Mouse (Mus musculus) kidney, embryonic 14.5 days (tissue): ENCODE measurements around the gene Prr5l. TPM values are rescaled to one million over a fixed set of nuclear protein-coding genes. Genes with fewer than 3 reads are reported as not detected.

Experiments used
- ATAC-seq: fragments of 200-750 bp; cut with Nextera tagmentation; 2 replicates; pipeline ENCODE4 v1.8.0; 2017; ENCODE audit warnings: moderate number of reproducible peaks, mild to moderate bottlenecking, moderate TSS enrichment, moderate library complexity; ENCODE audit not compliant: low FRiP score, low TSS enrichment
- H3K27ac ChIP-seq: fragments of 300-500 bp; sonication (generic); 2 replicates; pipeline ENCODE4 v1.5.1; 2014; ENCODE audit warnings: low read depth, mild to moderate bottlenecking, low read length, moderate library complexity, mixed read lengths
- H3K27me3 ChIP-seq: fragments of 300-500 bp; sonication (generic); 2 replicates; pipeline ENCODE4 v1.6.1; 2014; ENCODE audit warnings: mild to moderate bottlenecking, low read length; ENCODE audit not compliant: control insufficient read depth, insufficient read depth
- H3K36me3 ChIP-seq: fragments of 300-500 bp; sonication (generic); 2 replicates; pipeline ENCODE4 v1.6.1; 2014; ENCODE audit warnings: low read length, mixed read lengths; ENCODE audit not compliant: control insufficient read depth, insufficient read depth
- H3K4me1 ChIP-seq: fragments of 300-500 bp; sonication (generic); 2 replicates; pipeline ENCODE4 v1.6.1; 2014; ENCODE audit warnings: low read length, mixed read lengths; ENCODE audit not compliant: control insufficient read depth, insufficient read depth
- H3K4me2 ChIP-seq: fragments of 300-500 bp; sonication (generic); replicated peaks from 2 replicates; pipeline ENCODE4 v1.6.1; 2014; ENCODE audit warnings: low read depth, mild to moderate bottlenecking, low read length
- H3K4me3 ChIP-seq: fragments of 300-500 bp; sonication (generic); 2 replicates; pipeline ENCODE4 v1.5.1; 2014; ENCODE audit warnings: mild to moderate bottlenecking, low read length
- H3K9ac ChIP-seq: fragments of 300-500 bp; sonication (generic); 2 replicates; pipeline ENCODE4 v1.6.1; 2014; ENCODE audit warnings: low read depth, mild to moderate bottlenecking, low read length, moderate library complexity
- H3K9me3 ChIP-seq: fragments of 300-500 bp; sonication (generic); 2 replicates; pipeline ENCODE4 v1.6.1; 2016; ENCODE audit warnings: low read length; ENCODE audit not compliant: control insufficient read depth
- WGBS: fragments of 180-500 bp; shearing (Covaris S2); extraction: QIAGEN DNeasy Blood & Tissue Kit; methylation state at CpG from one replicate; pipeline ENCODE4 v1.1.7; 2014; 5-methylcytosine and 5-hydroxymethylcytosine counted together
- polyA plus RNA-seq: library from polyadenylated mRNA; unstranded; fragments of >200 nt; fragmentation: Nextera tagmentation; extraction: Ambion mirVana; gene quantifications from 2 replicates; pipeline ENCODE4 v1.2.1, GENCODE M21; 2014

Prr5l gene
- polyA plus RNA-seq, 1 experiment from 2014 or later = 56.8 TPM

DNA sequence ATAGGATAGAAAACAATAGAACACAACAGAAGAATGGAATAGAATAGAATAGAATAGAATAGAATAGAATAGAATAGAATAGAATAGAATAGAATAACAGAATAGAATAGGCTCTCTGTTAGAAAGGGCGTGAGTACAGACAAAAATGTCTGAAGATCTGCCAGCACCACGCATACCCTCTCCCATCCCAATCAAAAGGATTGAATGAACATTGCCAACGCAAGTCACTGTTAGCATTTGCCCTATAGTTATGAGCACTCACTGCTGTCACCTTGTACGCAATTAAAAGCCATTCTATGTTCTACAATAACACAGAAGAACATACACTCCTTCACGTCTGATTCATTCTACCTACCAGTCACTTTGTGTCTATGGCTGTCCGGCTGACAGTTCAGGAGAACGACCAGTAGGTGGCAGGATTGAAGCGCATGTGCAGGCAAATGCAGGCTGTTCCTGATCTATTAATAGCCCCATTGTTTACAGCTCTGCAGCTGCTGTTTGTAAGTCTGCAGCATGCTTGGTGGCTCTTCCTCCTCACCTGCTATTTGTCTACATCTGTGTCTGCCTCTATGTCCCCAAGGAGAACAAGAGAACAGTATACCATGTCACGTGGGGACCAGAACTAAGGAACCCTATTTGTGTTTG is 217.6 kb downstream of the Prr5l start:
- H3K4me2 ChIP-seq = no peak overlapping the region
- H3K4me3 ChIP-seq = no peak overlapping the region
- H3K27ac ChIP-seq = no peak overlapping the region
- 0 out of 2 replicates have a peak, but pooled peaks cover 3% of the 10 kb centered on the region for H3K27me3 ChIP-seq
- WGBS = 24% methylated on average over 9 of the region's 9 CpGs
- no peaks in the 10 kb centered on the region for H3K9me3 ChIP-seq
- H3K4me1 ChIP-seq = no peaks in the 10 kb centered on the region
- no peak overlapping the region for H3K9ac ChIP-seq
- H3K36me3 ChIP-seq = no peaks in the 10 kb centered on the region
- peak; percentile 80 for ATAC-seq

Other genes with a start within 250 kb of the Prr5l start
- 0.03 TPM in 1 of 2 replicates, not detected in the other for gene Rag1, start 233.5 kb downstream of the Prr5l start, polyA plus RNA-seq
- gene B230118H07Rik, start 233.5 kb downstream of the Prr5l start, polyA plus RNA-seq = 60.6 and 83.0 TPM in 2 replicates
- 7.5 and 18.4 TPM in 2 replicates for gene Traf6, start 204.6 kb downstream of the Prr5l start, polyA plus RNA-seq
- 61.0 and 61.2 TPM in 2 replicates for gene Commd9, start 3.2 kb upstream of the Prr5l start, polyA plus RNA-seq